Mouse (Mus musculus): ENCODE data around the gene H2-Q10. TPM values are rescaled to one million over a fixed set of nuclear protein-coding genes. Genes with fewer than 3 reads are reported as not detected.
"Not testable (repeated sequence)": the region's sequence is repeated elsewhere in the genome, so short reads cannot be mapped to it uniquely, and the experiment has no call there.

H2-Q10 gene
- under 1 TPM in 1 of 2 experiments, not detected in 1; 0.07 TPM for total RNA-seq (2021)
- long read RNA-seq: 0 reads

GRCm38 (mm10) chr17:35469842-35470751 lies at the start of gene H2-Q10:
Gene H2-Q10 (plus strand): TSS chr17:35470089.
- DNase-seq (ENCODE audit: low spot score in 2 of 2): peak in 1 of 2 experiments; percentile 12

- not testable (repeated sequence) for DNase-seq (ENCODE audit: low spot score in 2 of 2)
These were observed 49.6 kb upstream of the H2-Q10 start for GRCm38 (mm10) chr17:35420206-35420810.

- DNase-seq (ENCODE audit: low spot score in 2 of 2): not testable (repeated sequence)
These were observed 48.6 kb upstream of the H2-Q10 start for GRCm38 (mm10) chr17:35421331-35421730.

- not testable (repeated sequence) for DNase-seq (ENCODE audit: low spot score in 2 of 2)
These were observed 47.5 kb upstream of the H2-Q10 start for GRCm38 (mm10) chr17:35422360-35422759.

- not testable (repeated sequence) for DNase-seq (ENCODE audit: low spot score in 2 of 2)
These were observed 46.6 kb upstream of the H2-Q10 start for GRCm38 (mm10) chr17:35423131-35423810.

- DNase-seq (ENCODE audit: low spot score in 2 of 2): not testable (repeated sequence)
These were observed 45.8 kb upstream of the H2-Q10 start for GRCm38 (mm10) chr17:35424106-35424505.

- not testable (repeated sequence) for DNase-seq (ENCODE audit: low spot score in 2 of 2)
These were observed 45.1 kb upstream of the H2-Q10 start, which contains the start of gene H2-Q6 for GRCm38 (mm10) chr17:35424624-35425416. Gene H2-Q6 (plus strand): TSS chr17:35424850.

- not testable (repeated sequence) for DNase-seq (ENCODE audit: low spot score in 2 of 2)
These were observed 44.4 kb upstream of the H2-Q10 start for GRCm38 (mm10) chr17:35425474-35425873.

- DNase-seq (ENCODE audit: low spot score in 2 of 2): not testable (repeated sequence)
These were observed 41.0 kb upstream of the H2-Q10 start for GRCm38 (mm10) chr17:35428883-35429282.

- not testable (repeated sequence) for DNase-seq (ENCODE audit: low spot score in 2 of 2)
These were observed 39.2 kb upstream of the H2-Q10 start for GRCm38 (mm10) chr17:35430671-35431070.

- DNase-seq (ENCODE audit: low spot score in 2 of 2): not testable (repeated sequence)
These were observed 37.7 kb upstream of the H2-Q10 start for GRCm38 (mm10) chr17:35432167-35432566.

- not testable (repeated sequence) for DNase-seq (ENCODE audit: low spot score in 2 of 2)
These were observed 35.1 kb upstream of the H2-Q10 start for GRCm38 (mm10) chr17:35434836-35435235.

- DNase-seq (ENCODE audit: low spot score in 2 of 2): not testable (repeated sequence)
These were observed 34.3 kb upstream of the H2-Q10 start for GRCm38 (mm10) chr17:35435577-35435976.

- DNase-seq (ENCODE audit: low spot score in 2 of 2): not testable (repeated sequence)
These were observed 32.4 kb upstream of the H2-Q10 start for GRCm38 (mm10) chr17:35437386-35437936.

GRCm38 (mm10) chr17:35438395-35438794 lies 31.5 kb upstream of the H2-Q10 start:
- not testable (repeated sequence) for DNase-seq (ENCODE audit: low spot score in 2 of 2)

GRCm38 (mm10) chr17:35438885-35439284 lies 31.0 kb upstream of the H2-Q10 start, which contains the start of gene H2-Q7:
Gene H2-Q7 (plus strand): TSS chr17:35439155.
- peak; percentile 69 to 74 for DNase-seq (ENCODE audit: low spot score in 2 of 2)

GRCm38 (mm10) chr17:35439295-35439747 lies 30.6 kb upstream of the H2-Q10 start:
- DNase-seq (ENCODE audit: low spot score in 2 of 2): not testable (repeated sequence)

- DNase-seq (ENCODE audit: low spot score in 2 of 2): not testable (repeated sequence)
These were observed 29.8 kb upstream of the H2-Q10 start for GRCm38 (mm10) chr17:35439925-35440645.

GRCm38 (mm10) chr17:35442376-35442775 lies 27.5 kb upstream of the H2-Q10 start:
- DNase-seq (ENCODE audit: low spot score in 2 of 2): not testable (repeated sequence)
